ENCODE assay signal across 14 mouse cellular contexts in the genomic region with DNA sequence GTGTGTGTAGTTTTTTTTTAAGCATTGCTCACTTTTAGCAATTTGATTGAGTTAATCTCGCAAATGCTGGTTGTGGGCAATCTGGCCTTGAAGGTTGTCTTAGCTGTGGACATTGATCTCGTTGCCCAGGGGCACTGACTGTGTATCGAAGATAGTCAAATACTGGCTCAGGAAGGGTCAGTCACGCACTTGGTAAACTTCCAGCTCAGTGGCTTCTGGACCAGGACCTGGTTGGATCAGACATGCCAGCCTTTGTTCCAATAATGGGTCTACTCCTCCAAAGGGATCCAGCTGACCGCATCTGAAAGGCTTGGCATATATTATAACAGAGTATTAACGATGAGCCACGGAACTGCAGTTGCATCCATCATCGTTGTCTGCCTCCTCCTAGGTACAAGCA.
"Had no signal": no experiment of that assay in that cellular context is flagged by ENCODE, and none has a peak within 500 bp of the region (broad histone marks: within the 10 kb centered on the region; RNA-seq: fewer than 3 reads in every experiment).

No protein-coding gene starts in this region.

- DNase-seq: gastrocnemius, adult 2 months; gastrocnemius, postnatal 10 days; gastrocnemius, postnatal 25 days; heart, adult 2 months; heart, postnatal 14 days; heart, postnatal 36 days; kidney, adult 18-20 months; kidney, adult 8-10 months; kidney, postnatal 10 days; kidney, postnatal 25 days; kidney, postnatal 4 days; liver; liver, embryonic 13.5 days; liver, postnatal 0 days had no signal
